Mouse (Mus musculus): ENCODE measurements around the gene Klf7.

DNA sequence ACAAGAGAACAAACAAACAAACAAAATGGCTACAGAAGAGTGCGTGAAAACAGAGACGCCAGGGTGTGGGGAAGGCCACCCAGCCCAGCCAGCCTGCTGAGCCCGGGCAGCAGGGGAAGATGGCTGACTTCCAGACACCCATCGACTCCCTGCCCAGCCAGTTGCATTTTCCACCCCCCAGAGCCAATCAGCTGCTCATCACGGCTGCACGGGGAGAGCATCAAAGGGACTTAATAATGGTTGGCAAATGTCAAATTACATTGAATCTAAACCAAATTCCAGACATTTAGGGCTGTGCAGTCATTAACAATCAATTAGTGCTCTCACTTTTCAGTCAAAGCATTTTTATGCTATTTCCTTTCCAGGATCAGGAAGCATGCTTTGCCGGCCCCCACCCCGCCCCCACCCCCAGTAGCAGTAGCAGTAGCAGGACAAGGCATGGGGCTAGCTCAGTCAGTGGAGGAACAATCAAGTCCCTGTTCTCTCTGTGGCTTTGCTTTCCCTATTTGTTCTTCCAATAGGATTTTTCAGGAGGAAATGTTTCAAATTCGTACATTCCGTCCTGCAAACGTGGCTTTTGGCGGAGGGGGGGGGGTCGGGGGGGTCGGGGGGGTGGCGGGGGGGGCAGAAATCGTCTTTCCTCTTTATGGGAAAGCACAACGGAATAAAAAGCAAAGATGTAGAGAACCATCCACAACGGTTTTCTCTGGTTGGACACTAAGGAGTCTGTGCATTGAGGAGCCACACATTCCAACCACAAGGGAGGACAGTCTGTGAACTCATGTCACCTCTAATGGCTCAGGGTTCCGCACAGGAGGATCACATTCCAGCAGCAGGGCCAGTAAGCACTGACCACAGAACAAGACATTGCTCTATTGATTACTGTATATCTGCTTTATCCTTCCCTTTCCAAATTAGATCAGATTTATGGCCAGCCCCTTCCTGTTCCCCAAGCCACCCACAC, 101.1 kb downstream of the Klf7 start:
- TF ChIP-seq MAFK (IDR thresholded peaks at IDR 0.05; ENCODE audit: insufficient read depth, low read depth, low read length) (no peak), CHD2 (IDR thresholded peaks at IDR 0.05; ENCODE audit: low read depth, low read length) (no peak), ZC3H11A (IDR thresholded peaks at IDR 0.05; ENCODE audit: borderline replicate concordance, low read depth, low read length) (no peak), ZNF384 (IDR thresholded peaks at IDR 0.05; ENCODE audit: low read depth, low read length) (no peak)

Measured in ES-E14 (cell line).